Mouse (Mus musculus): ENCODE measurements around the gene Rab1a. TPM values are rescaled to one million over a fixed set of nuclear protein-coding genes. Genes with fewer than 3 reads are reported as not detected.
"Not testable (repeated sequence)": the region's sequence is repeated elsewhere in the genome, so short reads cannot be mapped to it uniquely, and the experiment has no call there.

Rab1a gene
- total RNA-seq (2021): 100 to 1,000 TPM; 173 to 176 TPM
- long read RNA-seq, experiment 1, transcript Rab1a-201 (6 exons, 2,827 nt): major isoform, 131 of 152 reads
- long read RNA-seq, experiment 1, partial matches to known transcripts: 4 of 152 reads
- long read RNA-seq, experiment 1, other reads (novel, unspliced or antisense): 17 of 152 reads
- long read RNA-seq, experiment 2, transcript Rab1a-201 (6 exons, 2,827 nt): major isoform, 46 of 53 reads
- long read RNA-seq, experiment 2, partial matches to known transcripts: 3 of 53 reads
- long read RNA-seq, experiment 2, other reads (novel, unspliced or antisense): 4 of 53 reads

GRCm38 (mm10) chr11:20200713-20201575, at the start of gene Rab1a:
Rab1a (plus strand) TSS chr11:20201432.
- DNase-seq: peak; percentile 100

GRCm38 (mm10) chr11:20152107-20152901, 48.9 kb upstream of the Rab1a start:
- DNase-seq: no peak

- DNase-seq: not testable (repeated sequence)
Observed at GRCm38 (mm10) chr11:20153542-20153941, 47.7 kb upstream of the Rab1a start.

GRCm38 (mm10) chr11:20158879-20159278, 42.4 kb upstream of the Rab1a start:
- DNase-seq: no peak

GRCm38 (mm10) chr11:20164979-20165867, 36.0 kb upstream of the Rab1a start:
- no peak for DNase-seq

- no peak for DNase-seq
Observed at GRCm38 (mm10) chr11:20165991-20166390, 35.2 kb upstream of the Rab1a start.

GRCm38 (mm10) chr11:20166476-20166875, 34.8 kb upstream of the Rab1a start:
- DNase-seq: not testable (repeated sequence)

- DNase-seq: no peak
Observed at GRCm38 (mm10) chr11:20168972-20169371, 32.3 kb upstream of the Rab1a start.

GRCm38 (mm10) chr11:20187271-20187670, 14.0 kb upstream of the Rab1a start:
- DNase-seq: no peak

- peak in 1 of 2 experiments; percentile 15 for DNase-seq
Observed at GRCm38 (mm10) chr11:20193100-20193736, 8.0 kb upstream of the Rab1a start.

GRCm38 (mm10) chr11:20201661-20202101, 449 bp downstream of the Rab1a start:
- DNase-seq: peak; percentile 58 to 64

- peak in 1 of 2 experiments; percentile 10 for DNase-seq
Observed at GRCm38 (mm10) chr11:20202299-20203011, 1.2 kb downstream of the Rab1a start.

- no peak for DNase-seq
Observed at GRCm38 (mm10) chr11:20204321-20204720, 3.1 kb downstream of the Rab1a start.

- no peak for DNase-seq
Observed at GRCm38 (mm10) chr11:20204870-20205446, 3.7 kb downstream of the Rab1a start.

- DNase-seq: no peak
Observed at GRCm38 (mm10) chr11:20205538-20205937, 4.3 kb downstream of the Rab1a start.

- DNase-seq: no peak
Observed at GRCm38 (mm10) chr11:20206626-20207223, 5.5 kb downstream of the Rab1a start.

GRCm38 (mm10) chr11:20207589-20207988, 6.4 kb downstream of the Rab1a start:
- DNase-seq: no peak

GRCm38 (mm10) chr11:20211838-20212237, 10.6 kb downstream of the Rab1a start:
- DNase-seq: no peak

GRCm38 (mm10) chr11:20214779-20215178, 13.5 kb downstream of the Rab1a start:
- no peak for DNase-seq
